Mouse (Mus musculus): ENCODE results near the gene Hivep2. TPM values are rescaled to one million over a fixed set of nuclear protein-coding genes. Genes with fewer than 3 reads are reported as not detected.
A peak's percentile ranks its signal among the peaks of the same experiment; 100 is the strongest.

Gene Hivep2
- polyA plus RNA-seq, 2 experiments from 2014 or later, result 21.7 to 27.0 TPM

DNA sequence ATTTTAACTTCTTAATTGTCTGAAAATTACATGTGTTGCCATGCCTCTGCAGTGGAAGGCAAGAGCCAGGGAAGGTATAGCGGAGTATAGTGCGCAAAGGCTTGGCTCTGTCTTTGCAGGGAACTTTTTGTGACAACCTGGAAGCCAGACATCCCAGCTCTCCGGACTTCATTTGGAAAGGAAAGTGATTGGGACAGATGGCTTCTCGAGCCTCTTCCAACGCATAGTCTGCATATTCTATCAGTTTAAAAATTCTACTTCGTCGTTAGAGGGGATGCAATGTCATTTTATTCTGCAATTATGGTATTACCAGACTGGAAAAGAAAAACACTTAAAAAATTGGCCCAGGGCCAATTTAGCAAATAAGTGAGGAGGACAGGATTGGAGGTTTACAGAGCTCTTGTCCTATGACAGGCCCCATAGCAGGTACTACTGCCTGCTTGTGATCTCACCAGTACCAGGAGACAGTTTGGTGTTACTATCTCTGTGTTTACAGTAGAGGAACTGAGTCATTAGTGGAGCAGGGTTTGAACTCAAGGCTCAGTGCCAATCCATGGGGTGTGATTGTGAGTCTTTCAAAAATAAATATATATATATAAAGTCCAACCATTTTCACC is 7.8 kb downstream of the Hivep2 start:
- ATAC-seq, result no peak

DNA sequence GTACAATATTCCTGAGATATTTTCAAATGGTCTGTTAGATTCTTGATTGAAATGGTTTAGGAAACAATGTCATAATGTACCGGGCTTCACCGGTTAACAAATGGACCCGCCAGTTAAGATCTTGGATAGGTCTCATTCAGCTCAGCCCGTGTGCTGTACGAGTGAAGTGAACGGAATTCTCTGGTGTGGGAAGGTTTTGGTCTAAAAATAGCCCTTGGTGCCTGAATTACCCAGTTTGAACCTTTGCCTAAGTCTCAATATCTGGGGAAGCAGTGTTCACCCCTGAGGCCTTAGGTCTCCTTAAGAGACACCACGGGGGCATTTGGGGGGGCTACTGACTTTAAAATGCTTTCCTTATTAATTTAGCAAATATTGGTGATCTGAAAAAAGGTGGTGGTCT is 8.6 kb downstream of the Hivep2 start:
- ATAC-seq, result no peak

- no peak for ATAC-seq
Measured at GRCm38 (mm10) chr10:13975861-13976260, 10.0 kb downstream of the Hivep2 start.

- no peak for ATAC-seq
Measured at GRCm38 (mm10) chr10:13976267-13976666, 10.4 kb downstream of the Hivep2 start.

- ATAC-seq, result peak; percentile 34
Measured at GRCm38 (mm10) chr10:13982271-13982670, 16.4 kb downstream of the Hivep2 start.

DNA sequence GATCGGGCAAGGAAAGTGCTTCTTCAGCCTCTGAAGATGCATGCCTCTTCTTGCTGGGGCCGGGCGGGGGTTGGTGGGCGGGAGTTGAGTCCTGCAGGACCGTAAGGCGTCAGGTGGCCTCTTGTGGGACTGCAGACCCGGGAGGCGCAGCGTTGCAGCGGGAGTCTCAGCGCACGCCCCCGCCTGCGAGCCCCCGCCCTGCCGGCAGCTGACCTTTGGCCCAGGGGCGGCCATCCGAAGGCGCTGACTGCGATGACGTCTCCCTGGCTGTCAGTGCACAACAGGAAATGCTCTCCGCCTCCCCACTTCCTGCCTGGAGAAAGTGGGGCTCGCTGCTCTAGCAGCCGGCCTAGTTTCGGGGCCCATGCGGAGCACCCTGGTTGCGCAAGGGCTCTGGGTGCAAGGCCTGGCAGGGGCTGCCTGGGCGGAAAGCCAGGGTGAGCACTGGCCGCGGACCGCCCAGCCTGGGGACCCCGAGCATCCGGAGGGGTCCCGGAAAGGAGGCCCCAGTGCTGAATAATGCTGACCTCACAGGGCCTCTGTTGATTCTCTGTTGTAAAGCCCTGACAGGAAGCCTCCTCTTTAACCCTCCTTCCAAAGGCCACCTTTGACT is 17.0 kb downstream of the Hivep2 start:
- ATAC-seq, result peak; percentile 84

GRCm38 (mm10) chr10:13983631-13984030 is 17.8 kb downstream of the Hivep2 start:
- peak; percentile 21 for ATAC-seq

DNA sequence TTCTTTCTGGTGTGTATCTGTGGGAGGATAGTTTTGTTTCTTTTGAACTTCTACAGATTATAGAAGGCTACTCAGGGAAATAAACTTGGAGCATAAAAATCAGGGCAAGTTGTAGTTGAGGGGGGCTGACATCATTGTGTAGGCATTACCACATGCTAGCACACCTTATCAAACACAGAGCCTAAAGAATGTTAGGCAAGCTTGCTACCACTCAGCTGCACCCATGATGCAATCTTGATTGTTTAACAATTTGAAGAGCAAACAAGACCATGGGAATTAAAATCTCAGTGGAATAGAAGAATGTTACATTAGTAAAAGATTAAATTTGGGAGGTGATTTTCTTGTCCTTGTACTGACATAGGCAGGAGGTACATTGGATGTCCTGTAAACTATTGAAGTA is 18.4 kb downstream of the Hivep2 start:
- no peak for ATAC-seq

- ATAC-seq, result no peak
Measured at GRCm38 (mm10) chr10:13986539-13986938, 20.7 kb downstream of the Hivep2 start.

DNA sequence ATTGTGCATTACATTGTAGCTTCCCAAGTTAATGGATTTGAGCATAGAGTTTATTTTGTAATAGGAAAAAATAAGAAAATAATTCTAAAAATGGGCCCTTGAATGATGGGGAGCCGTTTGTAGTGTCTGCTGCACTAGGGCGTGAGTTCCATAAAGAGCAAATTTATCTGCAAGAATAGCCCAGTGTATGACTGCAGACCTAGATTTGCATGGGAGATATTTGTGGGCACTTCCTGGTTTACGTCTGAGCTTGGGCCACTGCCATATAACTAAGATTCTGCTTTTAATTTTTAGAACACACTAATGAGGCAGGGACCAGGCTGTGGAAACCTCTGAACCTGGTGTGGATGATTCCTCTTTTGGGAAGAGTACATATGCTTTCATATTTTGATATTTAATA is 21.5 kb downstream of the Hivep2 start:
- ATAC-seq, result no peak

GRCm38 (mm10) chr10:13988280-13988679 is 22.4 kb downstream of the Hivep2 start:
- ATAC-seq, result no peak

GRCm38 (mm10) chr10:13988757-13989156 is 22.9 kb downstream of the Hivep2 start:
- no peak for ATAC-seq

DNA sequence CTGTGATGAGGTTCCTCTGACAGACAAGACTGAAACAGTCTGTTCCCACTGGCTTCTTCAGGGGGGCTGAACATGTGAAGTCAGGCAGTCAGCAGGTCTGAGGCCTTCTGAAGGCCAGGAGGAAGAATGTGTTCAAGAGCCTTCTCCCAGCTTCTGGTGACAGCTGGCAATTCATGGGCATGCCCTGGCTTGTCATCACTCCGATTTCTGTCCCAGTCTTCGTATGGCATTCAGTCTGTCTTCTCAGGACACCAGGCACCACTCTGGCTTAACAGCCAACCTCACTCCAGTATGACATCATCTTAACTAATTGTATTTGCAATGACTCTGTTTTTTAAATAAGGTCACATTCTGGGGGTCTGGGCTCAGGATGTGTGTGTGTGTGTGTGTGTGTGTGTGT is 25.0 kb downstream of the Hivep2 start:
- ATAC-seq, result no peak

DNA sequence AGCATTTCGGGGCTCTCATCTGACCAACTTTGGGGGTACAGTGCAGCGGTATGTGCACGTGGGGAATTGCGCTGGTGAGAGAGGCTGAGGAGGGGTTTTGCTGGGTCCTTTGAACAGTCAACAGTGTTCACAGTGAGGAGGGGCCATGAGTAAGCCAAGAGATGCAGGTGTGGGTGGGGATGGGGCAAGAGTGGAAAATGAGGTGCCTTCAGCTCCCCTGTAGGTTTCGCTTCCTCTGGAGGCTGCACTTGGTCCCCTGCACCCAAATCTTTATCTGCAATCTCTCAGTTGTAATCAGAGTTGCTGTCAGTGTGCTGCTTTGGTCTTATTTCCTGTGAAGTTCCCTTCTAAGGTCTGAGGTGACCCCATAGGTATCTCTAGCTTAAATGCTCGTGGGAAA is 27.5 kb downstream of the Hivep2 start:
- peak; percentile 85 for ATAC-seq

DNA sequence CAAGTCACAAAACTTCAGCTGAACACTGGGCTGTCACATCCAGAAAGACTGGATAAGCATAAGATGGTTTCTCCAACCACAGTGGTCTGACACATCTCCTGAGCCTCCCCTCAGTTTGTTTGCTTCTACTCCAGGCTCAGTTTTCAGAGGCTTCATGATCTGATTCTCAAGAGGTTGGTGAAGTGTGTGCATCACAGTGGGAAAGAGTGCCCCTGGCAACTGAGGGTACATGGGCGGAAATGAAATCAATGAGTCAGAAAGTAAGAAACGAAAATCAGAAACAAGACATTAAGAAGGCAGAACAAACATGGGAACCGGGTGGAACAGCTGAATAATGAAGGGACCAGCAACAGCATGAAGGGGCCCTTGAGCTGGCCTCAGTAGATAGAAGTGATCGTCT is 31.5 kb downstream of the Hivep2 start:
- ATAC-seq, result peak; percentile 7

- ATAC-seq, result no peak
Measured at GRCm38 (mm10) chr10:14004769-14005517, 39.1 kb downstream of the Hivep2 start.

DNA sequence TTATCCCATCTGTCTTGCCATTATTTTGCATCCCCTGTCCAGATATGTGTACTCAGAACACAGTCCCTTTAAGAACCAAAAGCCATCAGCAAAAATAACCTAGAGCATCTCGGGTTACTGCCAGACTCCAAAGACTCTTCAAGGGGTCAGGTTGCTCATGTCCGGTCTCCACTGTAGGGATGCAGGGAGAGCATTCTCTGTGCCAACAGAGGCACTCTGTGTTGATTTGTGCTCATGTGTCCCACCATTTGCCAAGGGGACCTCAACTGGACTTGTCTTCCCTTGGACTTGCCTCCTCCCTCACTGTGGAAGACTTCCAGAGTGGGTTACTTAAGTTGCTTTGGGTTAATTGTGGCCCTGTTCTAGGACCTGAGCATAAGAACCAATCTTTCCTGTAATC is 43.8 kb downstream of the Hivep2 start:
- no peak for ATAC-seq

DNA sequence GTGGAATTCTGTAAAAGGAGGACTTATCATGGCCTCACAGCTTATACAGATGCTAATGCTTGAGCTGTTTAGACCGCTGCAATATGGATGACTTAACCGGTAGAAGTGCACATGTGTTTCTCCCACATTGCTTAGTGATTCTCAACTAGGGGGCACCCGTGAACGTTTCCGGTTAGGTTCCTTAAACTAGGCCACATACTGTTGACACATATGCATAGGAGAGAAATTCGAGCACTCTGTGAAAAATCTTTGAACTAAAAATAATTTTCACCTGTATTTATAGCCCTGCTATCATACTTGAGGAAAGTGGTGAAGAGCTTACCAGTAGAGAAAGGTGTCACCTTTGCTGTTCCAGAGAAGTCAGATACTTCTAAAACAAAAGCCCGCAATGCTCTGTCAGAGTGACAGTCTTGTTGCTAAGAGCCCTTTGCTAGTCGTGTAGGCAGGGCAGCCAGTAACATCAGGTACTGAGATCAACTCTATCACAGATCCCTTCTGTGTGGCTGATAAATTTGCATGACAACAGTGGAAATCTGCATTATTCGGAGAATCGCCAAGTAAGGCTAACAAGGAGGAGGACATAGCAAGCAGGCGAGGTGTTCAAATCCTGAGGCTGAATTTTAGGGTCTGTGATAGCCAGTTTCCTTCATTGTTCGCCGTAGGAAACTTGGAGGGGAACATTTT is 50.6 kb downstream of the Hivep2 start:
- ATAC-seq, result peak; percentile 21

GRCm38 (mm10) chr10:14017338-14017737 is 51.5 kb downstream of the Hivep2 start:
- ATAC-seq, result no peak

DNA sequence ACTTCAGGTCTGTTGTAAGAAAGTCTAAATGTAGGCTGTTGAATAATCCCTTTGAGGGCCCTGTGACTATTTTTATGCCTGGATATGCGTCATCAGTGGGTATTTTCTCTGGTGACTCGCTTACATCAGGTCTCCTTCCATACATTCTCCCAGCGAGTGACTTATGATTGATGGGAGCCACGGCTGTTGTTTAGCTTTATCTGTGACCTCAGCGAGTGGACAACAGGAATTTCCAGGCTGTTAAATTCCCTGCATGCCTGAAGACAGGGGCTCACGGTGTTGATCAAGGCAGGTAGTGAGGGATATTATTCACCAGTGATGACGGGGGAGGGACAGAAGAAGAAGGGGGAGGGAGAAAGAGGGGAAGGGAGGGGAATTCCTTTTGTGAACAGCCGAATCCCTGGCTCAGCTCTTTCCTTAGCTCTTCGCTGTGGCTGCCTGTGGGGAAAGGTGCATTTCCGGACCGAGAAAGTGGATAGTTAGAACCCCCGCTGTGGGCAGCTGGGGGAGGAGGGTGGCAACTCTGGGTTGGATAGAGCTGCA is 52.0 kb downstream of the Hivep2 start:
- ATAC-seq, result peak; percentile 36

DNA sequence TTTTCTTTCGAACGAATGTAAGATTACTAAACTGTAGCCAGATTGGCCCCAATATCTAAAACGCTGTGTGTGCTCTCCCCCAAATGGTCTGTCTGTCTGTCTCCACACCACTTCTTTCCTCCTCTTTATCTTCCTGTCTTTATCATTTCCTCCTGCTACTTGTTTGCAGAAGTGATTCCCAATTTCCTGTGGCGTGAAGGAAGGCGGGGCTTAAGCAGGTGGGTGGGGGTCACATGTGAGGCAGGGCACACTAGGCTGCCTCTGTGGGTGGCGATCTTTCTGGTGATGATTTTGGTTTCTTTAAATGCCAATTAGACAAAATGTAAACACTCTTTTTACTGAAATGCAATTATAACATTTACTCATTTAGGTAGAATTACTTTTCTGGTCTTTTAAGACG is 52.8 kb downstream of the Hivep2 start:
- no peak for ATAC-seq

- ATAC-seq, result no peak
Measured at GRCm38 (mm10) chr10:14019198-14019597, 53.3 kb downstream of the Hivep2 start.

GRCm38 (mm10) chr10:14020253-14020652 is 54.4 kb downstream of the Hivep2 start:
- ATAC-seq, result no peak

Measured in activated CD4-positive, CD25-positive, alpha-beta regulatory T cell, adult 4 months (primary cell).